Mouse (Mus musculus): ENCODE results near the gene Dgkz.

Dgkz gene

DNA sequence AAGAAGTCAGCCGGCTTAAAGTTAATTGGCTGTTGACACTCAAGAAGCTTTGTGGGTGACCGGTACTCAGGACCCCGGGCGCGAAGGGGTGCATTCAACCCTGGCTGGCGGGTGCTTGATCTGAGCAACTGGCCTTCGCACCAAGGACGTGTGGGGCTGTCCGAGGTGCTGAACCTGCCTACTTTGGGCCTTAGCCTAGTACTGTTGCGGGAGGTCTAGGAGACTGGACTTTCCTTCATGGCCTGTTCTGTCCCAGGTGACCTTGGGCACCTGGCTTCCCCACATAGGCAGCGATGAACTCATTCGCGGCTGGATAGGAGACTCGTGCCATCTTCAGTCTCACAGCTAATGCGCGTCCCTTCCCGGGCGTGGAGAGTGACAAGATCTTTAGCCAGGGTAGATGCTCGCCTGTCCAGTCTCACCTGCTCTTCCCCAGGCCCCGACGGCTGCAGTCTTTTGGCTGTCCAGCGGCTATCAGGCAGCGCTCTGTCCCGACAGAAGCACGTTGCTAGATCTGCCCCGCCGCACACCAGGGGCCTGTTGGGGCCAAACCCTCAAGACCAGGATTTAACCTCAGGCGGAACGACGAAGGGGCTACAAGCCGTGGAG, 54.4 kb downstream of the Dgkz start:
- DNase-seq (ENCODE audit: low read depth, low spot score): no peak

DNA sequence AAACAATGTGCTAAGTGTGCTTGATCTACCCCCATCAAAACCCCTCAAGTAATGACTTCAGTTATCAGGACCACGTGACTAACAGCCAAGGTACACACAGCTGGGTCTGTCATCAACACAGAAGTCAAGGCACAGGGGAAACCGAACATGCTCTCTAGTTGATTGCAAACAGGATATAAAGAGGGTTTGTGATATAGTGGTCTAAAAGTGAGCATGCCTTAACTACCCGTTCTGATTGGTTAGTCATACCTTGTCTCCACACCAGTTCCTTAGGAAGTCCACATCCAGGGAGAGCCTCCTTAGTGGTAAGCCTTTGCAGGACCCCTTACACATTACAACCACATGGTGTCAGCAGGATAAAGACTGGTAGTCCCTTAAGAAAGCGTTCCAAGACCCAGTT, 55.5 kb downstream of the Dgkz start:
- no peak for DNase-seq (ENCODE audit: low read depth, low spot score)

DNA sequence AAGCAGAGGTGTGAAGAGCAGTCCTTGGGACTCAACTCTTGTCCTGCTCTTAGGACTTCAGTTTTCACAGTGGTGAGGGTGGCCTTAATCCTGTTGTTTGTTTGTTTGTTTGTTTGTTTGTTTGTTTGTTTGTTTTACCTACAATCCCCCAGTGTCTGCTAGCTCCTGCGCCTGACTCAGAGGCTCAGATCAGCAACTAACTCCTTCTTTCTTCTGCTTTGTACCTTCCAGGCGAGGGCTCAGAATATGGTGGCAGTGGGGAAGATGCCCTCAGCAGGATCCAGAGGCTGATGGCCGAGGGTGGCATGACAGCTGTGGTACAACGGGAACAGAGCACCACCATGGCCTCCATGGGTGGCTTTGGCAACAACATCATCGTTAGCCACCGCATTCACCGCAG, 58.6 kb downstream of the Dgkz start:
- DNase-seq (ENCODE audit: low read depth, low spot score): no peak

DNA sequence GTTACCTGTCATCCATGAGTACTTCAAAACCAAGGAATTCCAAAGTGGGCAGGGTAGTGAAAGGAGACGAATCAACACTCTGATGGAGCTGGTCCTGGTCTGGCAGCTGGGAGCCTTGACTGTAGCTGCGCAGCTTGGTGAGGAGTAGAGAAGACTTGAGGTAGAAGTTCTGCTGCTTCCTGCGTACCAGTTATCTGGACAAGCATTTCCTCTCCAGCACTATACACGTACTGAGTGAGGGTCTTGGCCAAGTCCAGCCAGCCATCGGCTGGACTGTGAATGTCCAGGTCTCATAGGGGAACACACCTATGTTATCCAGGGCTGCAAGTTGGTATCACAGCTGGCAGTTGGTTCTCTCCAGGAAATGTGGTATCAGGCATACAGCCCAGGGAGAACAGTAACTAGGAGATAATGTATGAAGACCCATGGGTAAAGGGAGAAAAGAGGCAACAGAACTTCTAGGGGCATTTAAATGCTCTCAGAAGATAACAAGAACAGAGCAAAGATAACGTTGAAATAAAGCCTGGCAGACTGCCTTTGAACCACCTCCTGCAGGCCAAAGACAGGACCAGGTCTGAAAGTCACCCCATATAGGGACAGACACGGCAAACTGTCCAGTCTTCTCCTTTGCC, 59.2 kb downstream of the Dgkz start:
- DNase-seq (ENCODE audit: low read depth, low spot score): no peak

DNA sequence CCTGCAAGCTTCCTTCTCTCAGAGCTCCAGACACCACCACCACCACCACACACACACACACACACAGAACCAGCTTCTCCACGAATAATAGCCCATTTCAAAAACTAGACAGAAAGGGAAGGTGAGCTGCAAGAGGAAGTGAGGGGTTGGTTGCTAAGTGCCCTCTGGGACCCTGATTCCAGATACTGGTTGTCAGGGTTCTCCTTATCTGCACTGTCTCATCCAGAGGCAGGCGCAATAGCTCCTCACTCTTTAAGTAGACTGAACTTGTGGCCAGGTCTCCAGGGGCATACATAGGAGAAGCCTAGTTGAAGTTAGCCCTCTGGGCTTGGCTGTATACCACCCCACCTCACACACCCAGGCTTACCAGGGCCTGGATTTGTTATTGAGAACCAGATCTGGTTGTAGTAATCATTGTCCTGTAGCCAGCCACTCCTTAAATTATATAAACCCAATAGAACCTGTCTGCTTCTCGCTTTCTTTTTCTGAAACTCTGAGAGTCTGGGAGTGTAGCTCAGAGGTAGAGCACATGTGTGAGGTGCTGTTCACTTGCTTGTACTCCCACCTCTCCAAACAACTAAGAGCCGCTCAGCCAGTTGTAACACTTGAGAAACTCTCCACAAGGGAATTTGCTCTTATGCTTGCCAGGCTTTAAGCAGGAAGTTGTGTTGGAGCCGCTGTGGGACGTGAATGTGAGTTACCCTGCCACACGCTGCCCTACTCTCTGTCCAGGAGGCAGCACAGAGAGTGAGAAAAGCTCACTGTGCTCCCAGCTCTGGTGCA, 62.1 kb downstream of the Dgkz start:
- no peak for DNase-seq (ENCODE audit: low read depth, low spot score)

DNA sequence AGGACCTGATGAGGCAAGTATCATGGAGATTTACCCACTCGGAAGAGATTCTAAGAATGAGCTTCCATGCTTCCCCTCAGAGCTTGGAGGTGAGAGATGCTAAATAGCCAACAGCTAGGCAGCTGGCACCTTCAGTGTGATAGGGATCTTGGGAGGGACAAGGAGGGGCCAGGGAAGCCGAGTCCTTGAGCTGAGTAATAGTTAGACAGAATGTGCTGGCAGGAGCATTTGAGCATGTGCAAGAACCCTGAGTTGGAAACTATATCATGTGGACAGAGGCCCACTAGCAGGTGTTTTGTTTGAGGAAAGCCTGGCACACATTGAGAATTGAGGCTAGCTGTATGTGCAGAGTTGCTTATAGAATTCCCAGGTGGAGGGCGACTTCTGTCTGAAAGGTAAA, 63.0 kb downstream of the Dgkz start:
- no peak for DNase-seq (ENCODE audit: low read depth, low spot score)

DNA sequence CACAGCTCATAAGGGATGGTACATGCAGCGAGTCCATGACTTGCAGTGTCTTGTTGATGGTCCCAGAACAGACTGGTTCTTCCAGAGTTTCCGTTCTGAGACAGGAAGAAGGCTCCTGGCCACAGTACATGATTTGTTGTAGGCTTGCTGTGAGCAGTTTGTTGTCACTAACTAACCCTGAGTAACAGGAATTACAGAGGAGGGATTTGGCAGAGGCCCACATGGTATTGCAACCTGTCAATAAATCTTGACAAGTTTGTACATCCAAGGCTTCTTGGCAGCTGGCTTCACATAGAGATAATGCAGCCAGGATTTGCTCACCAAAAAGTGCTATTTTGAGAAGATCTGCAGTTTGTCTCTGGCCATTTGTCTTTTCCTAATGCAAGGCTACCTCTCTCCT, 69.5 kb downstream of the Dgkz start:
- DNase-seq (ENCODE audit: low read depth, low spot score): no peak

DNA sequence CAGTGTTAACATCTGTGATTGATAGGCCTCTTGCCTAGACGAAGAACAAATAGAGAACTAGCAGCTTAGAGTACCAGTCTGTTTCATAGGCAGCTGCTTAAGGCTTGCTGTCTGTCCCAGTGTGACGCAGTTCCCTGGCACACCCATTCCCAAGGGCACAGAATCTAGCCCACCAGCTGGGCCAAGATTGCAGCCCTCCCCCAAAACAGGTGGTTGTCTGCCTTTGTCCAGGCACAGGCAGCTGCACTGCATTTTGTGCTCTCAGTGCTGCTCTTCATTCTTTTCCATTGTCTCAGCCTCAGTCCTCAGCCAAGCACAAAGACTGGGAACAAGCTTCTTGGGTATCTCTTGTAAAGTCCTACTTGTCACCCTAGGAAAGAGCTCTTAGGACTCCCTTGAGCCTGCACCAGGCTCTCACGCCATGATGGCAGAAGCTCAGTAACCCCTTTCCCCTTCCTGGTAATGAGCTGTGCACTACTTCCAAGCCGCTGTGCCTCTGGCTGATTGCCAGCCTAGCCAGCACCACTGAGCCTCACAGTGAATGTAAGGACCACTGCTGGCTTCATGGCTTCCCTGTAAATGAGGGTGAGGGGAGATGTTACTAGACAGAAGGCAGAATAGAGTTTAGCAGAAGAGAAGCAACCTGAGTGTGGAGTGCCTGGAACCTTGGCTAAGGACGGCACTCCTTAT, 70.9 kb downstream of the Dgkz start:
- no peak for DNase-seq (ENCODE audit: low read depth, low spot score)

DNA sequence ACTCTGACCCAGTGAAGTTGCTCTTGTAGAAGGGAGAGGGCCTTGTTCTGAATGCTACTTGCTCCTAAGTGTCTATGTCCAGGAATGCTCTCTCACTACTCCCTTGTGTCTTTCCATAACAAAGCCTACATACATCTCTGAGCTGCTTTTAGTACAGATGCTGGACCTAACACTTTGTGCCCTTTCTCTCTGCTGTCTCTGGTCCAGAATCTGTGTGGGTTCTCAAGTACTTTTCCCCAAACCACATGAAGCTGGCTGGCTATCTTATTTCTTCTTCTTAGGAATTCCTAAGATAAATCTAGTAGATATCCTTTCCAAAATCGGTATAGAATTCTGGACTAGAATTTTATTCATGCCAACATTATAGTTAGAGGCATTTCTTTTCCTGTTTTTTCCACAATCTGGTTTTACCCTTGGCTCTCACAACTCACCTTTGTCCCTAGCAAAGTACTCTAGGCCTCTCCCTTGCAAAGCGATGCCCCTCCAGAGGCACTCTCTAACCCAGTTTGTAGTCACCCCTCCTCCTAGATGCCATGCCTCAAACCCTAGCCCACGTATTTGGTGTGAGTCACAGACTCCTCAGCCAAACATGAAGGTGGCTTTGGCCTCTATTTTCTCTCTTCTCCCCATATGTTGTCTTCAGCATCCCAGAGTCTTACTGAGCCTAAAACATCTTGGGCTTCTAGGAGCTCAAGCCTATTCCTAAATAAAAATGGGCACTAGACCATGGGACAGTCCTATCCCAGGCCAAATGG, 72.3 kb downstream of the Dgkz start:
- no peak for DNase-seq (ENCODE audit: low read depth, low spot score)

DNA sequence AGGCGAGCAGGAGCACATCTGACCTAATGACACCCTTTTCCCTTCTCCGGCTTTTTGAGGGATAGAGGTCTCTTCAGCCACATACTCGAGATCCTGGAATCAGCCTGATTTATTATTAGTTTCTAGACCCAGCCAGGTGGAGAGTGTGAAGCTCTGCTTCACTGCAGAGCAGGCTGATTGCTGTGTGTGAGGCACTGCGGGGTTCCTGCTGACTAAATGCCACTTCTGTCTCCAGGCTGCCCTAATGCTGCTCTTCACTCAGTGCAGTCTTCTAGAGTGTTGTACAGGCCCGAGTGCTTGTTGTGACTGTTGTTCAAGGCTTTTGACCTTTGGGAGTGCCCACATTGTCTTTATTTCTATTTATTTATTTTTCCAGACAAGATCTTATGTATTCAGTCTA, 73.3 kb downstream of the Dgkz start:
- DNase-seq (ENCODE audit: low read depth, low spot score): no peak

DNA sequence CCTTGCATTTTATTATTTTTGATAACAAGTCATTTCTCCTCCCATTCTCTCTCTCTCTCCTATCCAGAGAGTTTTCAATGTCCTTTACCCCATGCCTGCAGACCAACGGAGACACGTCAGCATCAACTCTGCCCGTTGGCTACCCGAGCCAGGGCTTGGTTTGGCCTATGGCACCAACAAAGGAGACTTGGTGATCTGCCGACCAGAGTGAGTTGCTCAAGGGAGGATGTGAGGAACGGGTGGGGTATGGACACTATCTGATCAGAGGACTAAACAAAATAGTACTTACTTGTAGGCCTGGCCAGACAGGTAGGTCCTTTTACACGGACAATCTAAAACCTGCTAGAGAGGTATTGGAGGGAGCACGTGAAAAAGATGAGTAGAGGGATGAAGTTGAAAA, 75.2 kb downstream of the Dgkz start:
- DNase-seq (ENCODE audit: low read depth, low spot score): no peak

DNA sequence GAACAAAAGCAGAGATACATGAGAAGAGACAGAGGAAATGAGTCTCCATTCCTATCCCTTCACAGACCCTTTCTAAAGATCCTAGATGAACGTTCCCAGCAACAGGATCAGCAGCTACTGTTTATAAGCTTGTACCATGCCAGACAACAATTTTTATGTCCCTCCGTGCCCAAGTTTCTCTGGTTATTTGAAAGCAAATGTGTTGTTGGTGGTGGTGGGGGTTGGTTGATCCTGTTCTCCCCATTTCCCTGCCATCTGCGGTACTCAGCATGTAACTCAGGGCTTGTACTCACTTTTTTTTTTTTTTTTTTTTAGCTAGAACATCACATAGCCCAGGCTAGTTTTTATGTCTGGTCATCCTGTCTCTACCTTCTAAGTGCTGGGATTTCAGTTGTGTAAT, 76.5 kb downstream of the Dgkz start:
- no peak for DNase-seq (ENCODE audit: low read depth, low spot score)

DNA sequence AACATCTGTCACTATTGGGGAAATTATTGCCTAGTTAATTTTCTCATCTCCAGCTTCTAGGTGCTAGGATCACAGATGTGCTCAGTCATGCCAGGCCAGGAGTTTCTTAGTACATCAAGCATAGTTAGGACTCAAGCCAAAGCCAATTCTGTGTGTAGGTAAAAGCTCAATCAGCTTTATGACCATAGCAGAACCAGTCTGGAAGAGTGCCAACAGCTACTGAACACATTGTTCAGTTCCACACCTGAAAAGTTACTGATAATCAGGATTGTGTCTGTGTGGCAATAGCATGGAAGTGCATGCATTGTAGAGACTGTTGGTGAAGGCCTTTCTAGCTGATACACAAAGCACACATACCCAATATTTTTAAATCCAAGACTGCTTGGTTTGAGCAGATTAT, 77.7 kb downstream of the Dgkz start:
- DNase-seq (ENCODE audit: low read depth, low spot score): no peak

DNA sequence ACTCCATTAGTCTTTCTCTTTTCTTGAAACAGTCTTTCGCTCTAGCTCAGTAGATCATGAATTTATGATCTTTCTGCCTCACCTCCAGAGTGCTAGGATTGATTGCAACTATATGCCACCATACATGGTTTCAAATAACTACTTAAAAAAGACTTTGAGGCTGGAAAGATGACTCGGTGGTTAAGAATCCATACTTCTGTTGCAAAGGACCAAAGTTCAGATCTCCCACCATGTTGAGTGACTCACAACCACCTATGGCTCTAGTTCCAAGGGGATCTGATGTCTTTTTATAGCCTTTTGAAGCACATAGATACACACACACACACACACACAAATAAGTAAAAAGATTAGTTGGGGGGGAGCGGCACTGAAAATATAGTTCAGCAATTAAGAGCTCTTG, 80.3 kb downstream of the Dgkz start:
- no peak for DNase-seq (ENCODE audit: low read depth, low spot score)

DNA sequence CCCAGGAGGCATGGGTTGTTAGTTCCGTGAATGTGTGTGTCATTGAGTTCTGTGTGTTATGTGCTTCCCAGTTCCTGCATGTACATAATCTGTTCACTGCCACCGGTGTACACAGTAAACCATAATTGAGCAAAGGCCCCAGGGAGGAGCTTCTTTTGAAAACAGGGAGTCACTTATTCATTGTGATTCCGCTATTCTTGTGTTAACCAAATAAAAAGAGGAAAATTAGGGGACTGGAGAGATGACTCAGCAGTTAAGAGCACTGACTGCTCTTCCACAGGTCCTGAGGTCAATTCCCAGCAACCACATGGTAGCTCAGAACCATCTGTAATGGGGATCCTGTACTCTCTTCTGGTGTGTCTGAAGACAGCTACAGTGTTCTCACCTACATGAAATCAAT, 80.9 kb downstream of the Dgkz start:
- DNase-seq (ENCODE audit: low read depth, low spot score): no peak

DNA sequence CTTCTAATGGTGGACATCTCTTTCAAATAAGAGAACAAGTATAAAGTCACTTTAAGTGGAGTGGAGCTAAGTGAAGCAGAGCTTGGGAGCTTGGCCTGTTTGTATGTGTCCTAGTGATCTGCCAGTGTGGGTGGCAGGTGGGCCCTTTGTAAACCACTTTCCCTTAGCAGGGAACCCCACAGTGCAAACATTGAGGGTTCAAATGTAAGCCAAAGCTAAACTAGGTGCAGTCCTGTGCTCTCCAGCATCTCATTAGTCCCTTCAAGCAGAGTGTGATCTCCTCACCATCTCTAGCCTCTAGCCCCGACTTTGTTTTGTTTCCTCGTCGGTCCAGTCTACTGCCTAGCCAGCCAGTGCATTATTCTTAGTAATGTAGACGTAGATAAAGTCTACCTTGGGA, 91.0 kb downstream of the Dgkz start:
- DNase-seq (ENCODE audit: low read depth, low spot score): no peak

DNA sequence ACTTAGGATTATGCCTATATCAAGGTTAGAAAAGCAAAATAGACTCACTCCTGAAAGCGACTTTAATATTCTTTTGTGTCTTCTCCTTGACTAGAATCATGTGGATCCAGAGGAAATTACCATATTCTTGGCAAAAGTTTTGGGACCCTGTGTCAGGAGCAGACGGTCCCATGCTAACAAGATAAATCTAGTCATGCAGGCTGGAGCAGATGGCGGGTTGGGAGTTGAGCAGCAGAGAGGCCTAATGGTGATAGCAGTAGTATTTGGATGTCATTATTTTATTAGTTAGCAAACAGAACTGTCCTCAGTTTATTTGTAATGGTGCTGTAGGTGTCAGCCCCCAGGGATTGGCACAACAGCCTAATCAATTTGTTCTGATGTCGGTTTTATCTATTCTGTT, 91.7 kb downstream of the Dgkz start:
- DNase-seq (ENCODE audit: low read depth, low spot score): no peak
